Mouse (Mus musculus): ENCODE data around the gene Gabrr1.
"Not testable (repeated sequence)": the region's sequence is repeated elsewhere in the genome, so short reads cannot be mapped to it uniquely, and the experiment has no call there.

Gene Gabrr1

GRCm38 (mm10) chr4:33132221-33132620 is at the start of gene Gabrr1:
Gene Gabrr1 (plus strand): TSS chr4:33132521.
- DNase-seq = no peak

- no peak for DNase-seq
Measured at GRCm38 (mm10) chr4:33099118-33099694, 33.1 kb upstream of the Gabrr1 start.

- DNase-seq = no peak
Measured at GRCm38 (mm10) chr4:33109720-33110458, 22.4 kb upstream of the Gabrr1 start.

- DNase-seq = no peak
Measured at GRCm38 (mm10) chr4:33110845-33111244, 21.5 kb upstream of the Gabrr1 start.

GRCm38 (mm10) chr4:33111358-33111757 is 21.0 kb upstream of the Gabrr1 start:
- DNase-seq = no peak

- DNase-seq = not testable (repeated sequence)
Measured at GRCm38 (mm10) chr4:33112866-33113265, 19.5 kb upstream of the Gabrr1 start.

GRCm38 (mm10) chr4:33119118-33119517 is 13.2 kb upstream of the Gabrr1 start:
- DNase-seq = peak; percentile 56

- DNase-seq = peak; percentile 11
Measured at GRCm38 (mm10) chr4:33124493-33124892, 7.8 kb upstream of the Gabrr1 start.

GRCm38 (mm10) chr4:33125409-33126084 is 6.8 kb upstream of the Gabrr1 start:
- DNase-seq = no peak

- no peak for DNase-seq
Measured at GRCm38 (mm10) chr4:33146679-33147291, 14.5 kb downstream of the Gabrr1 start.

GRCm38 (mm10) chr4:33147825-33148224 is 15.5 kb downstream of the Gabrr1 start:
- DNase-seq = no peak

- DNase-seq = no peak
Measured at GRCm38 (mm10) chr4:33149150-33149549, 16.8 kb downstream of the Gabrr1 start.

GRCm38 (mm10) chr4:33152087-33153038 is 20.0 kb downstream of the Gabrr1 start:
- DNase-seq = no peak

GRCm38 (mm10) chr4:33183477-33183876 is 51.2 kb downstream of the Gabrr1 start:
- peak; percentile 31 for DNase-seq

- DNase-seq = peak; percentile 7
Measured at GRCm38 (mm10) chr4:33188164-33188563, 55.8 kb downstream of the Gabrr1 start.

GRCm38 (mm10) chr4:33188781-33189734 is 56.7 kb downstream of the Gabrr1 start:
- peak; percentile 86 for DNase-seq

GRCm38 (mm10) chr4:33189735-33190036 is 57.4 kb downstream of the Gabrr1 start, which contains the start of gene Pm20d2:
Gene Pm20d2 (minus strand): TSS chr4:33189737.
- no peak for DNase-seq

GRCm38 (mm10) chr4:33198117-33198516 is 65.8 kb downstream of the Gabrr1 start:
- no peak for DNase-seq

- peak; percentile 17 for DNase-seq
Measured at GRCm38 (mm10) chr4:33204682-33205081, 72.4 kb downstream of the Gabrr1 start.

- no peak for DNase-seq
Measured at GRCm38 (mm10) chr4:33207551-33207950, 75.2 kb downstream of the Gabrr1 start.
